Mouse (Mus musculus) bone marrow, adult 2 months (tissue): ENCODE results near the gene Gprc5b. TPM values are rescaled to one million over a fixed set of nuclear protein-coding genes. Genes with fewer than 3 reads are reported as not detected.

Experiments
- H3K27ac ChIP-seq: fragments of 200-500 bp; 2 replicates; pipeline ENCODE4 v1.5.1; 2012; ENCODE audit warnings: low read depth, mild to moderate bottlenecking, control low read depth, inconsistent platforms, low read length; ENCODE audit not compliant: control insufficient read depth, poor library complexity, insufficient read depth
- H3K4me1 ChIP-seq: fragments of 200-500 bp; 2 replicates; pipeline ENCODE4 v1.6.1; 2011; ENCODE audit warnings: low read length; ENCODE audit not compliant: control insufficient read depth, insufficient read depth
- H3K4me3 ChIP-seq: fragments of 200-500 bp; replicated peaks from 2 replicates; pipeline ENCODE3; 2011; ENCODE audit warnings: mild to moderate bottlenecking, low read depth, low read length, control low read depth; ENCODE audit not compliant: control insufficient read depth
- CTCF ChIP-seq: fragments of 200-500 bp; IDR thresholded peaks from 2 replicates; pipeline ENCODE4 v1.5.1; 2011; ENCODE audit warnings: low read length, control low read depth; ENCODE audit not compliant: control insufficient read depth, insufficient read depth
- POLR2A ChIP-seq: fragments of 200-500 bp; IDR thresholded peaks from 2 replicates; pipeline ENCODE4 v1.6.1; 2011; ENCODE audit warnings: low read depth, mild to moderate bottlenecking, control low read depth, low read length, borderline replicate concordance; ENCODE audit not compliant: control insufficient read depth
- WGBS: fragments of 180-500 bp; shearing (Covaris S2); methylation state at CpG from one replicate; pipeline ENCODE4 v1.1.7; 2018; 5-methylcytosine and 5-hydroxymethylcytosine counted together
- polyA plus RNA-seq: library from polyadenylated mRNA; stranded (reverse); fragments of >200 nt; gene quantifications from 2 replicates; pipeline ENCODE4 v1.2.4, GENCODE M21; 2011; ENCODE audit warnings: low replicate concordance; ENCODE audit not compliant: missing spikeins, insufficient read depth, insufficient read length

Gprc5b gene
- polyA plus RNA-seq, 1 experiment = 1.9 TPM

- Histone ChIP-seq H3K4me3 (no peak overlapping the region), H3K4me1 (no peaks in the 10 kb centered on the region), H3K27ac (no peak overlapping the region)
- WGBS = 75% methylated on average over 17 of the region's 17 CpGs
- TF ChIP-seq CTCF (no peak), POLR2A (no peak)
Observed at GRCm38 (mm10) chr7:118931502-118932395, 63.3 kb downstream of the Gprc5b start.

DNA sequence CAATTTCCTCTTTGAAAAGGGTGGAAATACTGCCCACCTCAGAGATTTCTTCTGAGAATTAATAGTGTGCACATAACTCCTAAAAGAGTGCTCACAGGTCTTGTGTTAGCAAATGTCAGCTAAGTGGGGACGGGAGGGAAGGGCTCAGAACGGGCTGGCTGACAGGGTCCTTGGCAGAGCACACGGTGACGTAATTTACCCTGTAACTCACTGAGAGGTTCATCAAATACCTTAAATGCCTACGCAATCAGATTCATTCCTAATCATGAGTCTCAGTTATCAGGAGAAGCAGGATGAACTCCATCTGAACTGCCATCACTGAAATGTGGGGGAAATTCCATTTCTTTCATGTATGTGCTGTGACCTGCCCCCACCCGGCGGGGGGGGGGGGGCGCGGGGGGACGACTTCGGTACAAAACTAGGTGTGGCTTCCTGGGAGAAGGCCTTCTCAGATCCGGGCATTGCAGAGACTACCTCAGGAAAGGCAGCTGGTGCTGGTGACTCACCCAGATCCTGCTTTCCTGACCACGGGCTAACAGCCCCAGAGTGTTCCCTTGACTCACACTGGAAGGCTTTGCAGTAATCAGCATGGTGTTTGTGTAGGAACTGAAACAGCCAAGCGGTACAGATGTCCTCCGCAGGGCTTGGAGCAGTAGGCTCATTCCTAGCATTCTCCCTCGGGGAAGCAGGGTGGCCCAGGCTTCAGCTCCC, 65.3 kb downstream of the Gprc5b start:
- TF ChIP-seq POLR2A (no peak), CTCF (no peak)
- no peak overlapping the region for H3K27ac ChIP-seq
- H3K4me1 ChIP-seq = no peaks in the 10 kb centered on the region
- H3K4me3 ChIP-seq = no peak overlapping the region
- WGBS = 35% methylated on average over 16 of the region's 16 CpGs

- WGBS = 77% methylated on average over 8 of the region's 8 CpGs
- Histone ChIP-seq H3K4me1 (no peaks in the 10 kb centered on the region), H3K27ac (no peak overlapping the region), H3K4me3 (no peak overlapping the region)
- no peak for TF ChIP-seq POLR2A
- TF ChIP-seq CTCF = no peak
Observed at GRCm38 (mm10) chr7:118928916-118929315, 66.1 kb downstream of the Gprc5b start.

DNA sequence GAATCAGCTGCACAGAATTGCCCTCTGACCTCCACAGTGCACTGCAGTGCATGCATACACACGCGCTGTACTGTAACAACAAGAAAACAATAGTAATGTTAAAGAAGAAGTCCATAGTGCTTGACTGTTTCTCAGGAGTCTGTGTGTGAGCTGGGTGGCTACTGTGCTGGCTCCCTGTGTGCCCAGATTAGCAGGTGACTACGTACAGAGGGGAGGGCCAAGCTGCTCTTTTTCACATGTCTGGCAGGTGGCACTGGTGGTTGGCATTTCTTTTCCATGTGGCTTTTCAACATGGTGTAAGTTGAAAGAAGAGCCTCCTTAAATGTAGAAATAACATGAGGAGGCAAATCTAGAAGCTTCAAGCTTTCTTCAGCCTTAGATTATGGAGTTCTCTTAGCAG, 66.7 kb downstream of the Gprc5b start:
- Histone ChIP-seq H3K4me1 (no peaks in the 10 kb centered on the region), H3K27ac (no peak overlapping the region), H3K4me3 (no peak overlapping the region)
- no peak for TF ChIP-seq CTCF
- no peak for TF ChIP-seq POLR2A
- WGBS = 88% methylated on average over 3 of the region's 3 CpGs

DNA sequence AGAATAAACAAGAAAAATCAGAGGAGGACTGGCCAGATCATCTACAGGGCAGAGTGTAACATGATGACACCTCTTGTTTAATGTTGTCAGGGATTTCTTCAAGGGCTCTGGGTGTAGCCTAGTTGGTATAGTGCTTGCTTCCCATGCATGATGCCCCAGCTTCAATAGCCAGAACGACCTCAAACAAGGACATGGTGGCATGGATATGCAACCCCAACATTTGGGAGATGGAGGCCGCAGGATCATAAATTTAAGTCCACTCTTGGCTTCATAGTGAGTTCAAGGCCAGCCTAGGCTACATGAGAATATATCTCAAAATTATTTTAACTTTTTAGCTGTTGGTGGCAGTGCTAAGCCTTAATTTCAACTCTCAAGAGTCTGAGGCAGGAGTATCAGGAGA, 67.7 kb downstream of the Gprc5b start:
- Histone ChIP-seq H3K27ac (no peak overlapping the region), H3K4me1 (no peaks in the 10 kb centered on the region), H3K4me3 (no peak overlapping the region)
- 84% methylated on average over 2 of the region's 2 CpGs for WGBS
- TF ChIP-seq POLR2A (no peak), CTCF (no peak)

DNA sequence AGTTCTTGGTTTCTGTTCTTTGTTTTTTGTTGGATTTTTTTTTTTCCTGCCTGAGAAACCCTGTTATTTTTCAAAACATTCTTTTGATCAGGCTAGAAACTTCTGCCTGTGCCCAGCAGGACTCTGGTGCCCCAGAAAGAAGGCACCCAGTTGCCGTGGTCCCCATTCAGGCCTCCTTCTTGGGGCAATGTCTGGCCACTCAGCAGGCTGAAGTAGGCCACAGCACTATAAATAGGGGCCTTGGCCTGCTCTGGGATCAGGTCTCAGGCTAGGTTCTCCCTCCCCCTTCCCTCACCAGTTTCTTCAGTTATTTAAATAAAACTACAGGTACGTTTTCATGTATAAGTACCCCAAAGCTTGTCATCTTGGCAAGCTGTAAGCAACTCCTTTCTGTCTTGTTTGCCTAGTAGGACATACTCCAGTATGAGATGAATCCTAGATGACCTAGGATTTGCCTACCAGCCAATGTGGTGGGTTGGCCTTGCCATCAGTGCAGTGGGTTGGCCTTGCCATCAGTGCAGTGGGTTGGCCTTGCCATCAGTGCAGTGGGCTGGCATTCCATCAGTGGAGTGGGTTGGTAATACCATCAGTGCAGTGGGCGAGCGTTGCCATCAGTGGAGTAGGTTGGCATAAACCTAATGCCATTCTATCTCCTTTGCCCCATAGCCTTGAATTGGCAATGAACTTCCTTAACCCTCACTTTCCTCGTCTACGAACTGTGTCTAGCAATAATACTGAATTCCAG, 68.3 kb downstream of the Gprc5b start:
- H3K27ac ChIP-seq = no peak overlapping the region
- no peak overlapping the region for H3K4me3 ChIP-seq
- 74% methylated on average over 6 of the region's 6 CpGs for whole genome bisulfite sequencing
- TF ChIP-seq CTCF (no peak), POLR2A (no peak)
- H3K4me1 ChIP-seq = no peaks in the 10 kb centered on the region

GRCm38 (mm10) chr7:118925547-118925946, 69.5 kb downstream of the Gprc5b start:
- no peak overlapping the region for H3K27ac ChIP-seq
- TF ChIP-seq CTCF (no peak), POLR2A (no peak)
- 70% methylated on average over 3 of the region's 3 CpGs for WGBS

More at GRCm38 (mm10) chr7:118925547-118925946, 69.5 kb downstream of the Gprc5b start:
- Histone ChIP-seq H3K4me1 (no peaks in the 10 kb centered on the region), H3K4me3 (no peak overlapping the region)
